Mouse (Mus musculus): ENCODE data around the gene Otulin. TPM values are rescaled to one million over a fixed set of nuclear protein-coding genes. Genes with fewer than 3 reads are reported as not detected.

The Otulin gene
- polyA plus RNA-seq, 1 experiment from 2014 or later, result 28.1 TPM

DNA sequence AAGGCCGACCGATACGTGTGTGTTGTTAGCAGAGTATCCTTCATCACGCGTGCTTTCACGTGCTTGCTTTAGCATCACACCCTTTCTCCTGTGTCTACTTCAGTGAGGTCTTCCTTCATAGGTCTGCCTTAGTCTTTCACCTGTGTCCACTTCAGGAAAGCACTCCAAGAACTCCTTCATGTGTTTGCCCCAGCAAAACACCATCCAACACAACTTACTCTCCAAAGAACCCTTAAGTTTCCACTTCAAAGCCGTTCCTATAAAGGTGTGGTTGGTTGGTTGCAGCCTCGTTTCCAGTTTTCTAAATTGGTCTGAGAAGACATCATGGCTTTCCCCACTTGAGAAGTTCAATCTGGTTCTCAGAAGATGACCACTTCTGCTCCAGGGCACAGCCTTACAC, 16.2 kb upstream of the Otulin start:
- Histone ChIP-seq H3K36me3 (no peaks in the 10 kb centered on the region), H3K27me3 (ENCODE audit: insufficient read depth, poor library complexity, severe bottlenecking) (no peaks in the 10 kb centered on the region), H3K27ac (no peak overlapping the region), H3K4me1 (replicated peaks) (no peaks in the 10 kb centered on the region), H3K9me3 (no peaks in the 10 kb centered on the region), H3K4me3 (no peak overlapping the region)
- WGBS, result 94% methylated on average over 8 of the region's 8 CpGs
- no peak for DNase-seq (ENCODE audit: low spot score)

DNA sequence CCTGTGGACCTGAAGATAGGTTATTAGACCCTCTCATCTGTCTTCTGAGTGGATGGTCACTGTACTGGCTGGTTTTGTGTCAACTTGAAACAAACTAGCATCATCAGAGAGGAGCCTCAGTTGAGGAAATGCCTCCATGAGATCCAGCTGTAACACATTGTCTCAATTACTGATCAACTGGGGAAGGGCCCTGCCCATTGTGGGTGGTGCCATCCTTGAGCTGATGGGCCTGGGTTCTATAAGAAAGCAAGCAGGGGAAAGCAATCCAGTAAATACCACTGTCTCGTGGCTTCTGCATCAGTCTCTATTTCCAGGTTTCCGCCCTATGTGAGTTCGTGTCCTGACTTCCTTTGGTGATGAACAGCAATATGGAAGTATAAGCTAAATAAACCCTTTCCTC, 14.8 kb upstream of the Otulin start:
- Histone ChIP-seq H3K4me1 (replicated peaks) (no peaks in the 10 kb centered on the region), H3K27ac (no peak overlapping the region), H3K27me3 (ENCODE audit: insufficient read depth, poor library complexity, severe bottlenecking) (no peaks in the 10 kb centered on the region), H3K36me3 (no peaks in the 10 kb centered on the region), H3K4me3 (no peak overlapping the region), H3K9me3 (no peaks in the 10 kb centered on the region)
- 81% methylated on average over 3 of the region's 3 CpGs for WGBS
- DNase-seq (ENCODE audit: low spot score), result no peak

DNA sequence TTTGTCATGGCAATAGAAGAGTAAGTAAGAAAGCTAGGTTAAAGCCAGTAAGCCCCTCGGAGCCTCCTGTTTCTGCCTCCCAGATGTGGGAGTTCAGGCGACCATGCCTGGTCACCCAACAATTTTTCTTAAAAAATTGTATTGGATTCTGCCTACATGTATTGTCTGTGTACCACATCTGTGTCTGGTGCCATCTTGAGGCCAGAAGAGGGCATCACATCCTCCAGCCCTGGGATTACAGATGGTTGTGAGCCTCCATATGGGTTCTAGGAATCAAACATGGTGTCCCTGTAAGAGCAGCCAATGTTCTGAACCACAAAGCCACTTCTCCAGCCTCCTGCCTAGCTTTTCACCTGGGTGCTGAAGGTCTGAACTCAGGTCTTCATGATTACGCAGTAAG, 12.4 kb upstream of the Otulin start:
- no peak overlapping the region for H3K4me3 ChIP-seq
- WGBS, result 87% methylated on average over 3 of the region's 3 CpGs
- peak; percentile 11 for DNase-seq (ENCODE audit: low spot score)

DNA sequence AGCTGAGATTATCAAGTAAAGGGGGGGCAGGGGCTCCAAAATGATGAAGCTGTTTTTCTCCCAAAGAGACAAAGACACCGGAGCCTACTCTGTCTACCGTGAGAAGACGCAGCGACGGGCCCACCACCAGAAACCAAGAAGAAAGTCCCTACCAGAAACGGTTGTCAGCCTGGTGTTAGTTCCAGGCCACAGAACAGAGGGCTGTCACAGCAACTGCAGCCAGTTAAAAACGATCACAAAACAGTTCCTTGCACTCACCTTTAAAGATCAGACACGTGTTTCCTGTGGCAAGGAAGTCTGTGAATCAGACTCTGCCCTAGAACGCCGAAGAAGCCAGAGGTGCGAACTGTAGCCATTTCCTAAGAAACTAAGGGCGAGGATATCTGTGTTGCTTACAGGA, 10.7 kb upstream of the Otulin start:
- Histone ChIP-seq H3K36me3 (no peaks in the 10 kb centered on the region), H3K27ac (no peak overlapping the region), H3K4me1 (replicated peaks) (no peaks in the 10 kb centered on the region), H3K4me3 (no peak overlapping the region), H3K9me3 (no peaks in the 10 kb centered on the region), H3K27me3 (ENCODE audit: insufficient read depth, poor library complexity, severe bottlenecking) (no peaks in the 10 kb centered on the region)
- no peak for DNase-seq (ENCODE audit: low spot score)
- 75% methylated on average over 12 of the region's 12 CpGs for WGBS

More for the DNA sequence above, 12.4 kb upstream of the Otulin start:
- Histone ChIP-seq H3K9me3 (no peaks in the 10 kb centered on the region), H3K36me3 (no peaks in the 10 kb centered on the region), H3K27ac (no peak overlapping the region), H3K4me1 (replicated peaks) (no peaks in the 10 kb centered on the region), H3K27me3 (ENCODE audit: insufficient read depth, poor library complexity, severe bottlenecking) (no peaks in the 10 kb centered on the region)

DNA sequence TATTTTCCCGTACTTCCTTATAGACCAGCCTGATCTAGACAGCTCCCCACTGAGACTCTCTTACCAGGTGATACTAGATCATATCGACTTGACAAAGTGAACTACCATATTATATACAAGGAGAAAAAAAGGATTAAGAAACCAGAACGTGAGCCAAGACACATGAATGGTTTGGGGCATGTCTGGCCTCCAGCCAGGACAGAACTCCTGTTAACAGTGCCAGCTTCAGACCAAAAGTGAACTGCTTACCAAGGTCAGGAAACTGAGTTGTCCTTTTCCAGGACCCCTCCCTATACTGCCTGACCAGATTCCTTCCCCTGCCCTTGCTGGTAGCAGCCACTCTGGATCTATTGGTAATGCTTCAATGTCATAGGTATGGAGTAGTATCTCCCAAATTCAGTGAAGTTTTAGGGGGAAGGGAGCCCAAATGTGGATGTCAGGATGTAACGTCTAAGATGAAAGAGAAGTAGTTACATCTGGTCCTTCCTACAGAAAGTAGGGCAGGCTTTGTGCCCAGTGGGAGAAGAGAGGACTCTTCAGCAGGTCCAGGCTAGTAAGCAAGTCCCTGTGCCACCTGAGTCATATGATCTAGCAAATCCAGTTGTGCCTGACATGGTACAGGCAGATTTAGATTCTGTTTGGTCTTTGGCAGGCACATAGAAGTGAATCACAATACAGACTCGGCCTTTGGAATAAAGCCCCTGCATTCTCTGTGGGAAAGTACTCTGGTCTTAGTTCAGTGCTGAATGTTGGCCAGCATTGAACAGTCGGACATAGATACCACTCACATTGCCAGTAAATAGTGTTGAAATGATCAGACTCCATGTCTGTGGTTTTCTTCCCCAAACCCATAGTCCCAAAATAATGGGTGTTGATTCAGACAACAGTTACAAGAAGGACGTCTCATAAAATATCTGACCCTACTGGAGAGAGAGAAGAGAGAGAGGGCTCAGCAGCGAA, 3.7 kb upstream of the Otulin start:
- H3K4me3 ChIP-seq, result no peak overlapping the region
- H3K4me1 ChIP-seq (replicated peaks), result peaks cover 18% of the 10 kb centered on the region
- DNase-seq (ENCODE audit: low spot score), result no peak
- H3K27me3 ChIP-seq (ENCODE audit: insufficient read depth, poor library complexity, severe bottlenecking), result no peaks in the 10 kb centered on the region
- H3K27ac ChIP-seq, result no peak overlapping the region
- H3K36me3 ChIP-seq, result no peaks in the 10 kb centered on the region
- no peaks in the 10 kb centered on the region for H3K9me3 ChIP-seq
- WGBS, result 87% methylated on average over 8 of the region's 8 CpGs

DNA sequence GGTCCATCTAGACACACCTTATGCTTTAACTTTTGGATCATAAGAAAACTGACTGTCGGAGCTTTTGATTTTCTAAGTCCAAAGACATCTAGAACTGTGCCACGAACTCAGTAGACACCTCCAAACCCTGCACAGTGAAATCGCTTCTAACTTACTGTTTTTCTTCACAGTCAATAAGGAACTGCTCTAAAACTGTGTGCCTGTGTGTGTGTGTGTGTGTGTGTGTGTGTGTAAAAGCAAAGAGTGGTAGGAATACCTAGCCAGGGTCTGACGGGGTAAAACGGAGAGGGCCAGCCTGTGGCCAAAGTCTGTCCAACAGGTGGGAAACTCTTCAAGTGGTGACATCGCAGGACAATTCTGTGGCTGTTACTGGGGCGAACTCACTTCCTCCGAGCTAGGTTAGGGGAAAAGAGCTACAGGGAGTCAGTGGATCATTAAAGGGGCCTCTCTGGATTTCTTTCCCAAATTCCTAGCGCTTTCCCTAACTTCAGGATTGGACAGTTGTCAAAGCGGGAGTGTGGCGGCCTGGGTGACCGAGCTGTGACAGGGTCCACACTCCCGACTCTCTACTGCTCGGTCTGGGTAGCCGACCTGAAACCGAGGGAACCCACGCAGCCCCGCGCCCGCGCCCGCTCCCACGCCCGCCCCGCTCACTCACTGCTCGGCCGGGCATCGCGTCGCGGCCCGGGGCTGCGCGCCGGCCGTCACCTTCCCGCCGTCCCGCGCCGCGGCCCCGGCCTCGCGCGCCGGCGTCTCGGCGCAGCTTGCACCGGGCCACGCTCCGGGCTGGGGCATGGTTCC, 493 bp downstream of the Otulin start:
- Histone ChIP-seq H3K27me3 (ENCODE audit: insufficient read depth, poor library complexity, severe bottlenecking) (no peaks in the 10 kb centered on the region), H3K4me3 (peak overlapping the region; percentile 82), H3K9me3 (no peaks in the 10 kb centered on the region), H3K27ac (peak overlapping the region; percentile 91), H3K4me1 (replicated peaks) (peaks cover 24% of the 10 kb centered on the region), H3K36me3 (peaks cover 21% of the 10 kb centered on the region)
- WGBS, result 3% methylated on average over 53 of the region's 53 CpGs
- DNase-seq (ENCODE audit: low spot score), result peak; percentile 32

DNA sequence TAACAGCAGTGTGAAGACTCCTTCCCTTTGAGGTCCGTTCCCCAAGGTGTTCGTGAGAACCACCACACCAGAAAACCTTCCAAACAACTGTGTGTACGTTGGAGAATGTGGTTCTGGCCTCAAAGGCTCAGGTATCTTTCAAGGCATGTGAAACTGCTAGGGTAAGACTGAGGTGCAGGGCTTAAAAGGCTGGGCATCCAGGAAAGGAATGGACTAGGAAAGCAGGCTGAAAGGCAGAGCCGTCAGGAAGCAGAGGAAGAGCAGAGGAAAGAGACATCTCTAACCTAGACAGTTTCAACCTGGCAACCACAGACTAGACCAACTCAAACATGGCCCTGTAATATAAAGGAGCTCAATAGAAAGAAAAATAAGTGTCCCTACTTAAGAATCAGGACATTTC, 1.4 kb downstream of the Otulin start:
- Histone ChIP-seq H3K9me3 (no peaks in the 10 kb centered on the region), H3K4me3 (peak overlapping the region; percentile 82), H3K27ac (no peak overlapping the region), H3K36me3 (peaks cover 21% of the 10 kb centered on the region), H3K27me3 (ENCODE audit: insufficient read depth, poor library complexity, severe bottlenecking) (no peaks in the 10 kb centered on the region), H3K4me1 (replicated peaks) (peaks cover 24% of the 10 kb centered on the region)
- WGBS, result 81% methylated on average over 4 of the region's 4 CpGs
- DNase-seq (ENCODE audit: low spot score), result no peak

DNA sequence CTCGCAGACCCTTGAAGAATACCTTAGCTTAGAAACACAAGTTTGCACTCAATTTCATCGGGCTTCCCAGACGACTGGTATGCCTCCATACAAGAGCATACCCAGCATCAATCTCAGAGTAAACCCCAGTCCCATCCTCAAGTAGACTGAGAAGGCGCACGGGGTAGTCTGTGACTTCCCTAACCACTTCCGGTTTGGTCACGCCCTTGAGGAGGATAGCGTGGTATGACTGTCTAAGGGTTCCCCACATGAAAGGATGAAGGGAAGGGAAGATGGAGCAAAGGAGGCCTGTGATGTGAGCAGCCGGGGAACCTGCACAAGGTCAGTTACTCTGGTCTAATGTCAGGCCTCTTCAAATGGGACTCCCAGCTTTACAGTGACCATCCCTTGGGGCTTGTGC, 2.7 kb downstream of the Otulin start:
- no peak overlapping the region for H3K4me3 ChIP-seq
- H3K27me3 ChIP-seq (ENCODE audit: insufficient read depth, poor library complexity, severe bottlenecking), result no peaks in the 10 kb centered on the region
- no peak overlapping the region for H3K27ac ChIP-seq
- H3K9me3 ChIP-seq, result no peaks in the 10 kb centered on the region
- H3K36me3 ChIP-seq, result peaks cover 26% of the 10 kb centered on the region
- no peak for DNase-seq (ENCODE audit: low spot score)
- H3K4me1 ChIP-seq (replicated peaks), result peaks cover 24% of the 10 kb centered on the region
- 93% methylated on average over 9 of the region's 9 CpGs for WGBS

DNA sequence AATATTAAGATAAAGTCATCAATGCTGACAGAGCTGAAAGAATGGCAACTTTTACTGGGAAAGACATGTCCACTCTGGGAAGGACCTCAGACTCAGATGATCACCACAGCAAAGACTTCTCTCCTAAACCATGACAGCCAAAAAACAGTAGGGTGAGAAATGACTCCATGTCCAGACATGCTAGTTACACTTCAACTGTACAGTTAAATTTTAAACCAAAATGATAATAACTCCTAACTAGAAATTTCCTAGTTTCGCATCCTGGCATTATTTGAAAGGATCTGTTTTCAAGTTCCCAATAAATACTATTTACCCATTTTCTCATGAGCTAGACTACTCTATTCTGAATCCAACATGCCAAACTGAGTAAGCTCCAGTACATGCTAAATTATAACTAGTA, 4.2 kb downstream of the Otulin start:
- Histone ChIP-seq H3K27me3 (ENCODE audit: insufficient read depth, poor library complexity, severe bottlenecking) (no peaks in the 10 kb centered on the region), H3K4me3 (no peak overlapping the region), H3K36me3 (peaks cover 37% of the 10 kb centered on the region), H3K27ac (no peak overlapping the region), H3K4me1 (replicated peaks) (peaks cover 24% of the 10 kb centered on the region), H3K9me3 (no peaks in the 10 kb centered on the region)
- DNase-seq (ENCODE audit: low spot score), result no peak
- WGBS, result 95% methylated on average over 1 of the region's 1 CpGs

DNA sequence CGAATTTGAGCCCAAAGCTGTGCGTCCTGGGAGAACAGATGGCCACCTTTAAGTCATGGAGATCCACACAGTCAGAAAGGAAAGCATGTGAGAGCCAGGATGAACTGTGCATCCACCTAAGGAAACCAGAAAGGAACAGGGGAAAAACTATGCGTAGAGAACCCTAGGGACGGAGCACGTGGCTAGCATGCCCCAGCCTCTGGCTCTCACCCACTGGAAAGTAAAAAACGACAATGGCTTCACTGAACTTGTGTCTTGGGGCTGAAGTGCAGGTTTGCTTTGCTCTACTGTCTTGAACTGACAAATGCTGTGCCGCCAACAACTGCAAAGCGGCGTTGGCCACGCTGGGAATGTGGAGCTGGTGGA, 4.6 kb downstream of the Otulin start:
- Histone ChIP-seq H3K27ac (no peak overlapping the region), H3K27me3 (ENCODE audit: insufficient read depth, poor library complexity, severe bottlenecking) (no peaks in the 10 kb centered on the region), H3K9me3 (no peaks in the 10 kb centered on the region), H3K36me3 (peaks cover 42% of the 10 kb centered on the region), H3K4me3 (no peak overlapping the region), H3K4me1 (replicated peaks) (peaks cover 20% of the 10 kb centered on the region)
- WGBS, result 90% methylated on average over 10 of the region's 10 CpGs
- DNase-seq (ENCODE audit: low spot score), result no peak

DNA sequence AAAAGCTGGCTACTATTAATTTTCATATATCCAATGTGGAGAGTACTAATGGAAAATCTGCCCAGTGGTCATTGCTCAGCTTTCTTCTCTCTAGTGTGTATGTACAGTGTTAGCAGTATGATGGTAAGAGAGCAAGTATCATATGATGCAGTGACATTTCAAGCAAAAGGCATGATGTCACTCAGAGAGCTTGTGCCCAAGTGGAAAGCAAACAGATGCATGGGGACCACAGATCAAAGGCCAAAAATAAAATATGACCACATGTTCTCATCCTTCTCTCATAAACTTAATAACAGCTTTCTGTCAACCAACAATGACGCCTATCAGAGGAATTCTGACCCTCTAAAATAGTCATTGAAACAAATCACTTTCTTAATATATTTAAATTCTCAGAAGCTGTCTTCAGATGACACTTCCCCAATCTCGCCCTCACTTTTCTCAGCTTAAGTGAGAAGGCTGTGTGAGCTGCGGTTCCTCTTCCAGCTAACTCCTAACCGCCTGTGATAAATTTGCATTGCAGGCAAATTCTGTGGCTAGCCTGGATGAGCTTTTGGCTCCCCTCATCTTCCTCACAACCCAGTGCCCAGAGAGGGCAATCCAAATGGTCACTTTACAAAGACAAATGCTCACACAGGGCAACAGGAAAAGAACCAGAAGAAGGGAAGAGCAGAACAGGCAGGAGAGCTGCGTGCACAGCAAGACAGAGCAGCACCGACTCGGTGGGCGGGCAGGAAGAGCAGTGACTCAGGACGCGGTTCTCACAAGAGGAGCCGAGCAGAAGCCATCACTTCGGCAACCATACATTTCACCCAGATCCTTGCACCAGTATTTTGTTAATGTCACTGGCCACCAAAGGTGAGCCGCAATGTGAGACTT, 5.2 kb downstream of the Otulin start:
- no peak for DNase-seq (ENCODE audit: low spot score)
- WGBS, result 92% methylated on average over 13 of the region's 13 CpGs

DNA sequence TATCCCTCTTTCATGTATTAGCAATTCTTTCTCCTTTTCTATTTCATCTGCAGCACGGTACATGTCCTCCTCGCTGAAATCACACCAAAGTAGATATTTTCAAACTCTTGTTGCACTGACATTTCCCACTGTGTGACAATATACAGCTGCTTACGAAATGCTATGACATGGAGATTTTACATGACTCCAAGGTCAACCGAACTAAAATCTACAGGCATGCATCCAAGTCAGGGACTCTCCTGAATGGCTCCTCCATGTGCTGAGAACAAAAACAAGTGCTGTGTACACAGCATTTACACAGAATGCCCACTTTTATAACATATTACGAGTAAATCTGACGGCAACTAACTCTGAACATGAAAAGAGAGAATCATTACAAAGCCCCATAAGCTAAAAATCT, 7.2 kb downstream of the Otulin start:
- 90% methylated on average over 6 of the region's 6 CpGs for whole genome bisulfite sequencing
- Histone ChIP-seq H3K27me3 (ENCODE audit: insufficient read depth, poor library complexity, severe bottlenecking) (no peaks in the 10 kb centered on the region), H3K4me1 (replicated peaks) (no peaks in the 10 kb centered on the region), H3K36me3 (peaks cover 57% of the 10 kb centered on the region), H3K27ac (no peak overlapping the region), H3K4me3 (no peak overlapping the region), H3K9me3 (no peaks in the 10 kb centered on the region)
- no peak for DNase-seq (ENCODE audit: low spot score)

More for the DNA sequence above, 5.2 kb downstream of the Otulin start:
- H3K4me1 ChIP-seq (replicated peaks), result peaks cover 15% of the 10 kb centered on the region
- H3K27ac ChIP-seq, result no peak overlapping the region
- no peaks in the 10 kb centered on the region for H3K9me3 ChIP-seq
- H3K36me3 ChIP-seq, result peaks cover 43% of the 10 kb centered on the region
- no peak overlapping the region for H3K4me3 ChIP-seq
- H3K27me3 ChIP-seq (ENCODE audit: insufficient read depth, poor library complexity, severe bottlenecking), result no peaks in the 10 kb centered on the region

Data from hindbrain, embryonic 10.5 days (tissue).